13 mouse cellular contexts compared by ENCODE assay signal in the genomic region with DNA sequence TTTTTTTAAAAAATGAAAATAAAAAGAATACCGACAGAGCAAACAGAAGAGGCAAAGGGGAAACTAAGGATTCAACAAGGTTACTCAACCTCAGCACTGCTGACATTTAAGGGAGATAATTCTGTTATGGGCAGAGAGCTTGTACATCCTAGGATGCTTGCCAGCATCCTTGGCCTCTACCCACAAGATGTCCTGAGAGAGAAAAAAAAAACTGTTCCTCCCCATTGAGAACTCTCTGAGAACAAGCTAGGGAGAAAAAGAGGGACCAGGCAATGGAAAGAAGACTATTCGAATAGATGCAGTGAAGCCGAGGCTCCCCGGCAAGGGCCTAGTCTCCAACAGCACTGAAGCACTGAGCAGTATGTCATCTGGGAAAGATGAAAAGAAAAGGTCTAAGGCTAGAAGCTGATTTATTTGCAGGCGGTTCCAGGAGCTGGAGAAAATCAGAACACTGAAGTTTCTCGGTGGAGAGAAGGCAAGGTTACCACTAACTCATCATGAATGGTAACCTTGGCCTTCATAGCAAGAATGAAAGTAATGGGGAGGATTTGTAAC. TPM values are rescaled to one million over a fixed set of nuclear protein-coding genes. Genes with fewer than 3 reads are reported as not detected.
DNase-seq lines count a peak whose midpoint lies in the region.
"Had no signal": no experiment of that assay in that cellular context is flagged by ENCODE, and none has a peak within 500 bp of the region (broad histone marks: within the 10 kb centered on the region; RNA-seq: fewer than 3 reads in every experiment).

No protein-coding gene starts in this region.

- peak; percentile 63 for DNase-seq in adrenal gland, adult 2 months
- DNase-seq in adrenal gland, postnatal 14 days = peak; percentile 21
- peak; percentile 50 to 59 for DNase-seq in cerebellum, adult 18-20 months
- peak; percentile 36 to 61 for DNase-seq in cerebellum, postnatal 25 days
- DNase-seq in layer of hippocampus, adult 11-12 months (ENCODE audit: low spot score) = no peak
- DNase-seq in gastrocnemius, postnatal 25 days = no peak
- DNase-seq in gastrocnemius, adult 18-20 months (ENCODE audit: low spot score) = no peak
- DNase-seq: gastrocnemius, adult 2 months; kidney, adult 8-10 months; kidney, postnatal 14 days; lung, adult 2 months; lung, postnatal 14 days; thymus, postnatal 25 days had no signal

RNA-seq across cellular contexts. Expression of a gene that starts 22.4 kb away (rescaled TPM):
- total RNA-seq in adrenal gland, adult 2 months (2021) = 10 to 100 TPM; 14.5 to 19.0 TPM
- 0.62 and 1.1 TPM in 2 replicates for polyA plus RNA-seq in adrenal gland, adult 2 months (2012; rRNA removed)
- total RNA-seq in adrenal gland, postnatal 14 days (2021) = 13.8 and 14.2 TPM in 2 replicates
- total RNA-seq in gastrocnemius, postnatal 25 days (2021) = 1 to 10 TPM in 1 of 2 experiments, under 1 TPM in 1; 0.95 to 1.1 TPM
- 1 to 10 TPM in 1 of 2 experiments, under 1 TPM in 1; 0.98 to 1.2 TPM for total RNA-seq in gastrocnemius, adult 18-20 months (2021)

Comparison
In these comparisons a context has a peak if more than half of its experiments do, and no peak if none do; other contexts are left out.
1. DNase-seq: peak in adrenal gland, adult 2 months (single experiment), adrenal gland, postnatal 14 days (single experiment), cerebellum, adult 18-20 months (2 of 2) and cerebellum, postnatal 25 days (2 of 2); none in layer of hippocampus, adult 11-12 months (single experiment), gastrocnemius, postnatal 25 days (single experiment) and gastrocnemius, adult 18-20 months (single experiment).